In genomic region chr3:88173375-88173774, GRCm38 (mm10) we compare ENCODE assay signal across 7 mouse cellular contexts. TPM values are rescaled to one million over a fixed set of nuclear protein-coding genes. Genes with fewer than 3 reads are reported as not detected.
A peak's percentile ranks its signal among the peaks of the same experiment; 100 is the strongest.
DNase-seq lines count a peak whose midpoint lies in the region.

No protein-coding gene starts in this region.

- peaks cover 6% of the 10 kb centered on the region for H3K4me1 ChIP-seq in embryonic facial prominence, embryonic 10.5 days
- peaks cover 7% of the 10 kb centered on the region for H3K4me1 ChIP-seq in limb, embryonic 10.5 days

- no peaks in the 10 kb centered on the region for H3K9me3 ChIP-seq in embryonic facial prominence, embryonic 10.5 days
- H3K9me3 ChIP-seq in limb, embryonic 10.5 days (replicated peaks), result no peaks in the 10 kb centered on the region

- H3K36me3 ChIP-seq in embryonic facial prominence, embryonic 10.5 days (replicated peaks), result peaks cover 59% of the 10 kb centered on the region
- peaks cover 70% of the 10 kb centered on the region for H3K36me3 ChIP-seq in limb, embryonic 10.5 days

- no peaks in the 10 kb centered on the region for H3K27me3 ChIP-seq in embryonic facial prominence, embryonic 10.5 days (replicated peaks; ENCODE audit: low read depth, poor library complexity, severe bottlenecking)
- no peaks in the 10 kb centered on the region for H3K27me3 ChIP-seq in limb, embryonic 10.5 days (ENCODE audit: low read depth, poor library complexity, severe bottlenecking)

- H3K4me3 ChIP-seq in embryonic facial prominence, embryonic 10.5 days, result no peak overlapping the region
- H3K4me3 ChIP-seq in limb, embryonic 10.5 days, result no peak overlapping the region

- 52% methylated on average over 3 of the region's 3 CpGs for WGBS in embryonic facial prominence, embryonic 10.5 days
- 56% methylated on average over 3 of the region's 3 CpGs for WGBS in limb, embryonic 10.5 days

- no peak overlapping the region for H3K27ac ChIP-seq in embryonic facial prominence, embryonic 10.5 days (replicated peaks)
- no peak overlapping the region for H3K27ac ChIP-seq in limb, embryonic 10.5 days

- DNase-seq in layer of hippocampus, adult 11-12 months (ENCODE audit: low spot score), result peak; percentile 65
- no peak for DNase-seq in layer of hippocampus, adult 9-10 months (ENCODE audit: low spot score)
- DNase-seq in CD4-positive helper T cell, adult 2 months (ENCODE audit: low read depth, low spot score), result peak; percentile 65
- peak; percentile 55 for DNase-seq in T-cell, adult 2 months (ENCODE audit: low spot score)
- peak; percentile 65 for DNase-seq in embryonic facial prominence, embryonic 10.5 days (ENCODE audit: low spot score)
- peak; percentile 65 for DNase-seq in limb, embryonic 10.5 days (ENCODE audit: low spot score)
- DNase-seq in spleen, postnatal 4 days (ENCODE audit: low spot score in 2 of 2), result peak; percentile 57 to 79

RNA-seq across cellular contexts. Expression of gene Mef2d, which starts 31.2 kb away (rescaled TPM):
- 11.1 and 12.1 TPM in 2 replicates for polyA plus RNA-seq in embryonic facial prominence, embryonic 10.5 days (2016; fragmentation: Nextera tagmentation; extraction: Ambion mirVana)
- 12.3 and 14.0 TPM in 2 replicates for polyA plus RNA-seq in limb, embryonic 10.5 days (2016; fragmentation: Nextera tagmentation; extraction: Ambion mirVana)
